Comparison of ENCODE assay signal across 14 mouse cellular contexts in the genomic region with DNA sequence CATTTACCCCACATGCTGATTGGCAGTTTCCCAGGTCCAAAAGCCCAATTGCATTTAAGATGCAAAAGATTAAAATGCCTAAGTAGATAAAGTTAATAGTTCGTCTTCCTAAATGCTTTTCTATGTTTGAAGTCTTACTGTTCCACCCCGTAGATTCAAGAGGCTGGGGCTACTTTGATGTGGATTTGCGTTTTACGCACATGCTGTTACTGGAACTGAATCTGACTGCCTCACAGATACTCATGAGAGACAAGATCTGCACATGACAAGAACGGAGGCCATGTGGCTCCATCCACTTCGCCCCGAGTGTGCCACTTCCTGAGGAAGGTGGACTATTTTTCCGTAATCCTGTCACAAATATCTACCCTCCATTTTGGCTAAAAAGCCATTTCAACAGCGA.
A peak's percentile ranks its signal among the peaks of the same experiment; 100 is the strongest.
DNase-seq lines count a peak whose midpoint lies in the region; ATAC-seq and TF ChIP-seq lines count a peak whose summit lies in the region.
"Had no signal": no experiment of that assay in that cellular context is flagged by ENCODE, and none has a peak within 500 bp of the region (broad histone marks: within the 10 kb centered on the region; RNA-seq: fewer than 3 reads in every experiment).

No protein-coding gene starts in this region.

- H3K27me3 ChIP-seq in lung, embryonic 14.5 days (ENCODE audit: insufficient read depth, low read length) = no peaks in the 10 kb centered on the region
- no peaks in the 10 kb centered on the region for H3K27me3 ChIP-seq in midbrain, embryonic 15.5 days (replicated peaks)

- ATAC-seq in lung, embryonic 14.5 days (ENCODE audit: insufficient read depth) = no peak
- ATAC-seq in midbrain, embryonic 15.5 days (replicated peaks) = no peak
- ATAC-seq: intestine, postnatal 0 days had no signal

- 63% methylated on average over 9 of the region's 9 CpGs for WGBS in lung, embryonic 14.5 days
- WGBS in midbrain, embryonic 15.5 days = 52% methylated on average over 9 of the region's 9 CpGs

- DNase-seq in lung, embryonic 14.5 days = no peak
- DNase-seq in lung, adult 18-20 months = no peak
- DNase-seq in T-cell, adult 2 months (ENCODE audit: low spot score) = peak; percentile 92
- peak; percentile 61 to 64 for DNase-seq in thymus, postnatal 10 days (ENCODE audit: low spot score in 2 of 2)
- DNase-seq in layer of hippocampus, adult 8-10 months (ENCODE audit: low spot score in 2 of 2) = no peak
- DNase-seq in right cerebral cortex, postnatal 10 days (ENCODE audit: low spot score in 2 of 2) = no peak
- DNase-seq: adrenal gland, adult 8-10 months; cerebellum, adult 9-10 months; kidney, postnatal 14 days; lung, postnatal 14 days; right cerebral cortex, postnatal 4 days had no signal

- no peak overlapping the region for H3K4me2 ChIP-seq in lung, embryonic 14.5 days
- H3K4me2 ChIP-seq in midbrain, embryonic 15.5 days = no peak overlapping the region
- H3K4me2 ChIP-seq: liver, embryonic 11.5 days had no signal

- H3K4me1 ChIP-seq in lung, embryonic 14.5 days (ENCODE audit: insufficient read depth) = no peaks in the 10 kb centered on the region
- H3K4me1 ChIP-seq in midbrain, embryonic 15.5 days = peaks cover 24% of the 10 kb centered on the region

- no peaks in the 10 kb centered on the region for H3K9me3 ChIP-seq in lung, embryonic 14.5 days (ENCODE audit: low read depth, low read length)
- H3K9me3 ChIP-seq in midbrain, embryonic 15.5 days = no peaks in the 10 kb centered on the region

- TF ChIP-seq CTCF in lung, embryonic 14.5 days (IDR thresholded peaks at IDR 0.05; ENCODE audit: low read depth) = no peak

- no peak overlapping the region for H3K9ac ChIP-seq in lung, embryonic 14.5 days
- no peak overlapping the region for H3K9ac ChIP-seq in midbrain, embryonic 15.5 days

- H3K4me3 ChIP-seq in lung, embryonic 14.5 days (ENCODE audit: low read depth, low read length) = no peak overlapping the region
- no peak overlapping the region for H3K4me3 ChIP-seq in midbrain, embryonic 15.5 days

- H3K36me3 ChIP-seq in lung, embryonic 14.5 days (ENCODE audit: insufficient read depth) = no peaks in the 10 kb centered on the region
- no peaks in the 10 kb centered on the region for H3K36me3 ChIP-seq in midbrain, embryonic 15.5 days (replicated peaks)

- H3K27ac ChIP-seq in lung, embryonic 14.5 days (ENCODE audit: low read depth) = 0 out of 2 replicates have a peak overlapping the region, but pooled peaks have one; percentile 12
- peak overlapping the region; percentile 65 for H3K27ac ChIP-seq in midbrain, embryonic 15.5 days

Comparison
In these comparisons a context has a peak if more than half of its experiments do, and no peak if none do; other contexts are left out.
1. DNase-seq: peak in T-cell, adult 2 months (single experiment) and thymus, postnatal 10 days (2 of 2); none in lung, embryonic 14.5 days (single experiment), lung, adult 18-20 months (0 of 2), layer of hippocampus, adult 8-10 months (0 of 2) and right cerebral cortex, postnatal 10 days (0 of 2).